Mouse (Mus musculus): Measurements from ENCODE around the gene Rictor. TPM values are rescaled to one million over a fixed set of nuclear protein-coding genes. Genes with fewer than 3 reads are reported as not detected.

The Rictor gene
- polyA plus RNA-seq, 1 experiment from 2014 or later = 35.5 TPM

- no peak for DNase-seq (ENCODE audit: low spot score)
- Histone ChIP-seq H3K27me3 (replicated peaks; ENCODE audit: insufficient read depth, low read length) (no peaks in the 10 kb centered on the region; the same call in 1 of the 2 replicates), H3K27ac (ENCODE audit: low read length) (no peak overlapping the region), H3K36me3 (ENCODE audit: insufficient read depth, low read length) (no peaks in the 10 kb centered on the region), H3K4me1 (ENCODE audit: insufficient read depth, low read depth, low read length) (no peaks in the 10 kb centered on the region), H3K9me3 (ENCODE audit: low read length) (no peaks in the 10 kb centered on the region), H3K4me2 (replicated peaks; ENCODE audit: low read depth, low read length) (no peak overlapping the region), H3K9ac (replicated peaks; ENCODE audit: low read depth) (no peak overlapping the region), H3K4me3 (ENCODE audit: low read depth, low read length) (no peak overlapping the region)
- ATAC-seq = no peak
- 59% methylated on average over 2 of the region's 2 CpGs for WGBS
- no peak for TF ChIP-seq EP300 (IDR thresholded peaks at IDR 0.05)
- peak; percentile 62 for TF ChIP-seq CTCF (IDR thresholded peaks at IDR 0.05)
Measured at GRCm38 (mm10) chr15:6702164-6702563, 6.0 kb upstream of the Rictor start.

GRCm38 (mm10) chr15:6705351-6705901 lies 2.8 kb upstream of the Rictor start:
- no peak for TF ChIP-seq EP300 (IDR thresholded peaks at IDR 0.05)
- no peak for TF ChIP-seq CTCF (IDR thresholded peaks at IDR 0.05)
- 46% methylated on average over 7 of the region's 7 CpGs for WGBS
- H3K27ac ChIP-seq (ENCODE audit: low read length) = no peak overlapping the region
- no peak overlapping the region for H3K4me2 ChIP-seq (replicated peaks; ENCODE audit: low read depth, low read length)
- no peaks in the 10 kb centered on the region for H3K36me3 ChIP-seq (ENCODE audit: insufficient read depth, low read length)
- H3K27me3 ChIP-seq (replicated peaks; ENCODE audit: insufficient read depth, low read length) = no peaks in the 10 kb centered on the region; the same call in 1 of the 2 replicates
- H3K4me3 ChIP-seq (ENCODE audit: low read depth, low read length) = no peak overlapping the region
- H3K9ac ChIP-seq (replicated peaks; ENCODE audit: low read depth) = no peak overlapping the region
- no peak for DNase-seq (ENCODE audit: low spot score)
- no peak for ATAC-seq
- peaks cover under 1% of the 10 kb centered on the region; the same call in 1 of the 2 replicates for H3K4me1 ChIP-seq (ENCODE audit: insufficient read depth, low read depth, low read length)
- no peaks in the 10 kb centered on the region for H3K9me3 ChIP-seq (ENCODE audit: low read length)

- WGBS = under 1% methylated on average over 43 of the region's 43 CpGs
- Histone ChIP-seq H3K4me3 (ENCODE audit: low read depth, low read length) (peak overlapping the region; percentile 100), H3K9me3 (ENCODE audit: low read length) (no peaks in the 10 kb centered on the region), H3K36me3 (ENCODE audit: insufficient read depth, low read length) (no peaks in the 10 kb centered on the region), H3K27ac (ENCODE audit: low read length) (peak overlapping the region; percentile 98), H3K4me2 (replicated peaks; ENCODE audit: low read depth, low read length) (peak overlapping the region; percentile 91), H3K27me3 (replicated peaks; ENCODE audit: insufficient read depth, low read length) (no peaks in the 10 kb centered on the region; the same call in 1 of the 2 replicates), H3K9ac (replicated peaks; ENCODE audit: low read depth) (peak overlapping the region; percentile 99), H3K4me1 (ENCODE audit: insufficient read depth, low read depth, low read length) (peaks cover 5% of the 10 kb centered on the region; the same call in 1 of the 2 replicates)
- DNase-seq (ENCODE audit: low spot score) (peak; percentile 73), ATAC-seq (peak; percentile 65)
- no peak for TF ChIP-seq CTCF (IDR thresholded peaks at IDR 0.05)
- TF ChIP-seq EP300 (IDR thresholded peaks at IDR 0.05) = no peak
Measured at GRCm38 (mm10) chr15:6707551-6707935, 636 bp upstream of the Rictor start.

DNA sequence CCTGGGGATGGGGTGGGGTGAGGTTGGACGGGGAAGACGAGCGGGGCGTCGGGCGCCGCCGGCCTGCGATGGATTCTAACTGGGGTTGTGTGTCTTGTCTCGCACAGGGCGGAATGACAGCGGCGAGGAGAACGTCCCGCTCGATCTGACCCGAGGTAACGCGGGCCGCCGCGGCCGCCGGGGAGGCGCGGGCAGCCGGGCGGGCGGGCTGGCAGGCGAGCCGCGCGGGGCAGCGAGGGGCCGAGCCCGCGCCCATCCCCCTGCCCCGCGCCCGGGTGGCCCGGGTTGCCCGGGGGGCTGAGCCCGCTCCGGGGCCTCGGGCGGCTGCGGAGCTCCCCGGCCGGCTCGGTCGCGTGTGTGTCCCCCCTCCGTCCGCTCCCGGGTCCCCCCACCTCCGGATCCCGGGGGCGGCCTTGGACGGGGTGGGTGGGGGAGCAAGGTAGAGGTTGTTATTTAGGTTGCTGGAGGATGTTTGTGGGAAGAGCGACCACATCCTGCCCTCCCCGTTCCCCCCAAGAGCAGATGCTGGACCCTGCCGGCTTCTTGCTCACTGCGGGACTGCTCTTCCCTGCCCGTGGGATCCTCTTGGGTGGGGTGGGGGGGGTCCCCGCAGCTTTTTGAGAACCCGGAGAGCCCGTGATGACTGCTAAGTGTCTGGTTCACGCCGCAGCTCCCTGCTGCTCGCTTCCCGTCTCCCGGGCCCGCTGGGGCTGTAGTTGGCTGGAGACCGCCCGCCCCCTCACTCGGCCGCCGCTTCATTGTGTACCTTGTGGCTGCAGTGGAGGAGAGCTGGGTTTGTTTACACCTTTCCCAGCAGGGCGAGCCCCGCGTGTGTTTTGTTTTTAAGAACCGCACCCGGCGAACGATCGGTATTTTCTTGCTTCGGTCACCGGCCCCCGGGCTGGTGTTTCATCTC lies 605 bp downstream of the Rictor start:
- H3K4me2 ChIP-seq (replicated peaks; ENCODE audit: low read depth, low read length) = peak overlapping the region; percentile 91

GRCm38 (mm10) chr15:6709618-6710017 lies 1.4 kb downstream of the Rictor start:
- ATAC-seq = no peak
- 0 out of 2 replicates have a peak overlapping the region, but pooled peaks have one; percentile 98 for H3K27ac ChIP-seq (ENCODE audit: low read length)
- TF ChIP-seq CTCF (IDR thresholded peaks at IDR 0.05) = no peak
- TF ChIP-seq EP300 (IDR thresholded peaks at IDR 0.05) = no peak
- 21% methylated on average over 8 of the region's 8 CpGs for WGBS
- H3K4me3 ChIP-seq (ENCODE audit: low read depth, low read length) = peak overlapping the region; percentile 100
- no peaks in the 10 kb centered on the region for H3K9me3 ChIP-seq (ENCODE audit: low read length)
- H3K4me1 ChIP-seq (ENCODE audit: insufficient read depth, low read depth, low read length) = peaks cover 11% of the 10 kb centered on the region; the same call in 1 of the 2 replicates
- DNase-seq (ENCODE audit: low spot score) = no peak
- H3K9ac ChIP-seq (replicated peaks; ENCODE audit: low read depth) = peak overlapping the region; percentile 99
- no peaks in the 10 kb centered on the region for H3K36me3 ChIP-seq (ENCODE audit: insufficient read depth, low read length)
- peak overlapping the region; percentile 91 for H3K4me2 ChIP-seq (replicated peaks; ENCODE audit: low read depth, low read length)
- no peaks in the 10 kb centered on the region; the same call in 1 of the 2 replicates for H3K27me3 ChIP-seq (replicated peaks; ENCODE audit: insufficient read depth, low read length)

More for the DNA sequence above, 605 bp downstream of the Rictor start:
- H3K27me3 ChIP-seq (replicated peaks; ENCODE audit: insufficient read depth, low read length) = no peaks in the 10 kb centered on the region; the same call in 1 of the 2 replicates
- ATAC-seq (peak; percentile 65), DNase-seq (ENCODE audit: low spot score) (peak; percentile 58)
- TF ChIP-seq EP300 (IDR thresholded peaks at IDR 0.05) (no peak), CTCF (IDR thresholded peaks at IDR 0.05) (no peak)
- peak overlapping the region; percentile 99 for H3K9ac ChIP-seq (replicated peaks; ENCODE audit: low read depth)
- peak overlapping the region; percentile 98 for H3K27ac ChIP-seq (ENCODE audit: low read length)
- peaks cover 10% of the 10 kb centered on the region; the same call in 1 of the 2 replicates for H3K4me1 ChIP-seq (ENCODE audit: insufficient read depth, low read depth, low read length)
- no peaks in the 10 kb centered on the region for H3K9me3 ChIP-seq (ENCODE audit: low read length)
- WGBS = 2% methylated on average over 60 of the region's 89 CpGs
- peak overlapping the region; percentile 100 for H3K4me3 ChIP-seq (ENCODE audit: low read depth, low read length)
- H3K36me3 ChIP-seq (ENCODE audit: insufficient read depth, low read length) = no peaks in the 10 kb centered on the region

DNA sequence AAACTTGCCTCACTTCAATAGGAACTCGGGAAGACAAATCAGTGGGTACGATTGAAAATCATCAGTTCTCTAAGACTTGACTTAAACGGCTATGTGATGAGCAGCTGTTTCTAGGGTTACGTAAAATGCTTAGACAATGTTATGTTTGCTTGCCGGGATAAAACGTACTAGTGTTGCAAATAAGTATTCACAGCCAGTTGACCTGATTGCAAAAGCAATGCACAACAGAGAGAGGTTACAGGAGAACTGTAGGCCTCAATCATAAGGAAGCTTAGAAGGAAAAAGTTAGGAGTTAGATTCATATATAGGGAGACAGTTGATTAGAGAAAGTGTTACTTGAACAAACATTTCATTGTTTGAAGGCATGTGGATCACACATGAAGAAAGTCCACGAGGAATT lies 2.2 kb downstream of the Rictor start:
- H3K4me2 ChIP-seq (replicated peaks; ENCODE audit: low read depth, low read length) = peak overlapping the region; percentile 91; the same call in 1 of the 2 replicates
- H3K4me1 ChIP-seq (ENCODE audit: insufficient read depth, low read depth, low read length) = peaks cover 14% of the 10 kb centered on the region; the same call in 1 of the 2 replicates
- no peaks in the 10 kb centered on the region for H3K36me3 ChIP-seq (ENCODE audit: insufficient read depth, low read length)
- no peak overlapping the region for H3K27ac ChIP-seq (ENCODE audit: low read length)
- H3K27me3 ChIP-seq (replicated peaks; ENCODE audit: insufficient read depth, low read length) = no peaks in the 10 kb centered on the region; the same call in 1 of the 2 replicates
- H3K4me3 ChIP-seq (ENCODE audit: low read depth, low read length) = no peak overlapping the region
- no peak overlapping the region for H3K9ac ChIP-seq (replicated peaks; ENCODE audit: low read depth)
- ATAC-seq (no peak), DNase-seq (ENCODE audit: low spot score) (peak; percentile 79)
- WGBS = 60% methylated on average over 7 of the region's 7 CpGs
- H3K9me3 ChIP-seq (ENCODE audit: low read length) = no peaks in the 10 kb centered on the region
- TF ChIP-seq EP300 (IDR thresholded peaks at IDR 0.05) = no peak
- TF ChIP-seq CTCF (IDR thresholded peaks at IDR 0.05) = no peak

All from lung, postnatal 0 days (tissue).